Mouse (Mus musculus): ENCODE data around the gene Ubr4. TPM values are rescaled to one million over a fixed set of nuclear protein-coding genes. Genes with fewer than 3 reads are reported as not detected.

The Ubr4 gene
- 100 to 1,000 TPM; 149 to 168 TPM for total RNA-seq (2021)

- peak; percentile 87 to 90 for DNase-seq
Observed at GRCm38 (mm10) chr4:139351931-139352711, at the start of gene Ubr4, which contains the start of the genes Mrto4 and Emc1. Gene Ubr4, plus strand, starts transcription at chr4:139352609. Gene Mrto4, minus strand, starts transcription at chr4:139352576. Gene Emc1, plus strand, starts transcription at chr4:139352587.

- DNase-seq, result no peak
Observed at GRCm38 (mm10) chr4:139305521-139305920, 46.9 kb upstream of the Ubr4 start.

GRCm38 (mm10) chr4:139307916-139308315 lies 44.5 kb upstream of the Ubr4 start:
- no peak for DNase-seq

- no peak for DNase-seq
Observed at GRCm38 (mm10) chr4:139309651-139310050, 42.8 kb upstream of the Ubr4 start.

- DNase-seq, result peak; percentile 97 to 98
Observed at GRCm38 (mm10) chr4:139310171-139310898, 42.1 kb upstream of the Ubr4 start, which contains the start of the genes Pqlc2 and Akr7a5. Gene Pqlc2, minus strand, starts transcription at chr4:139310708. Gene Akr7a5, plus strand, starts transcription at chr4:139310744.

- DNase-seq, result no peak
Observed at GRCm38 (mm10) chr4:139310899-139311701, 41.3 kb upstream of the Ubr4 start.

GRCm38 (mm10) chr4:139311707-139312106 lies 40.7 kb upstream of the Ubr4 start:
- DNase-seq, result no peak

- DNase-seq, result no peak
Observed at GRCm38 (mm10) chr4:139312632-139313031, 39.8 kb upstream of the Ubr4 start.

- no peak for DNase-seq
Observed at GRCm38 (mm10) chr4:139318449-139318848, 34.0 kb upstream of the Ubr4 start.

- no peak for DNase-seq
Observed at GRCm38 (mm10) chr4:139319740-139320139, 32.7 kb upstream of the Ubr4 start.

GRCm38 (mm10) chr4:139330605-139331004 lies 21.8 kb upstream of the Ubr4 start:
- no peak for DNase-seq

GRCm38 (mm10) chr4:139334631-139335295 lies 17.6 kb upstream of the Ubr4 start:
- no peak for DNase-seq

GRCm38 (mm10) chr4:139335507-139335906 lies 16.9 kb upstream of the Ubr4 start:
- DNase-seq, result no peak

- peak; percentile 35 to 47 for DNase-seq
Observed at GRCm38 (mm10) chr4:139336822-139337483, 15.5 kb upstream of the Ubr4 start.

- no peak for DNase-seq
Observed at GRCm38 (mm10) chr4:139338145-139338544, 14.3 kb upstream of the Ubr4 start.

- DNase-seq, result no peak
Observed at GRCm38 (mm10) chr4:139340835-139341234, 11.6 kb upstream of the Ubr4 start.

- no peak for DNase-seq
Observed at GRCm38 (mm10) chr4:139341556-139342233, 10.7 kb upstream of the Ubr4 start.

GRCm38 (mm10) chr4:139343718-139344117 lies 8.7 kb upstream of the Ubr4 start:
- DNase-seq, result peak; percentile 26 to 41

- no peak for DNase-seq
Observed at GRCm38 (mm10) chr4:139345416-139346019, 6.9 kb upstream of the Ubr4 start.

- DNase-seq, result no peak
Observed at GRCm38 (mm10) chr4:139352832-139353231, 423 bp downstream of the Ubr4 start.

All from layer of hippocampus, postnatal 36 days (tissue).